Mouse (Mus musculus): Measurements from ENCODE around the gene Ncan.

Gene Ncan

GRCm38 (mm10) chr8:70129309-70129952 lies 8.8 kb upstream of the Ncan start:
- in situ Hi-C loops (cut with MboI, MseI) = no loop called here

- in situ Hi-C loops (cut with MboI, MseI) = no loop called here
These were observed 7.8 kb upstream of the Ncan start for GRCm38 (mm10) chr8:70128435-70128834.

GRCm38 (mm10) chr8:70124992-70125391 lies 4.3 kb upstream of the Ncan start:
- in situ Hi-C loops (cut with MboI, MseI) = no loop called here

- in situ Hi-C loops (cut with MboI, MseI) = no loop called here
These were observed 2.2 kb upstream of the Ncan start for GRCm38 (mm10) chr8:70122863-70123262.

- in situ Hi-C loops (cut with MboI, MseI) = no loop called here
These were observed 1.7 kb downstream of the Ncan start for GRCm38 (mm10) chr8:70118726-70119700.

GRCm38 (mm10) chr8:70117611-70118010 lies 3.1 kb downstream of the Ncan start:
- in situ Hi-C loops (cut with MboI, MseI) = no loop called here

GRCm38 (mm10) chr8:70114892-70115291 lies 5.8 kb downstream of the Ncan start:
- in situ Hi-C loops (cut with MboI, MseI) = no loop called here

GRCm38 (mm10) chr8:70114488-70114887 lies 6.2 kb downstream of the Ncan start:
- in situ Hi-C loops (cut with MboI, MseI) = no loop called here

GRCm38 (mm10) chr8:70112401-70113016 lies 8.2 kb downstream of the Ncan start:
- in situ Hi-C loops (cut with MboI, MseI) = no loop called here

GRCm38 (mm10) chr8:70111192-70111795 lies 9.4 kb downstream of the Ncan start:
- in situ Hi-C loops (cut with MboI, MseI) = no loop called here

- in situ Hi-C loops (cut with MboI, MseI) = no loop called here
These were observed 10.2 kb downstream of the Ncan start for GRCm38 (mm10) chr8:70110451-70110850.

- in situ Hi-C loops (cut with MboI, MseI) = no loop called here
These were observed 15.8 kb downstream of the Ncan start for GRCm38 (mm10) chr8:70104922-70105321.

- in situ Hi-C loops (cut with MboI, MseI) = no loop called here
These were observed 16.2 kb downstream of the Ncan start for GRCm38 (mm10) chr8:70104506-70104905.

- in situ Hi-C loops (cut with MboI, MseI) = no loop called here
These were observed 20.4 kb downstream of the Ncan start for GRCm38 (mm10) chr8:70100241-70100640.

GRCm38 (mm10) chr8:70099276-70099675 lies 21.4 kb downstream of the Ncan start:
- in situ Hi-C loops (cut with MboI, MseI) = no loop called here

GRCm38 (mm10) chr8:70092786-70093185 lies 27.9 kb downstream of the Ncan start:
- in situ Hi-C loops (cut with MboI, MseI) = no loop called here

GRCm38 (mm10) chr8:70089296-70089960 lies 31.2 kb downstream of the Ncan start:
- in situ Hi-C loops (cut with MboI, MseI) = no loop called here

GRCm38 (mm10) chr8:70087836-70088650 lies 32.6 kb downstream of the Ncan start:
- in situ Hi-C loops (cut with MboI, MseI) = no loop called here

- in situ Hi-C loops (cut with MboI, MseI) = no loop called here
These were observed 33.4 kb downstream of the Ncan start for GRCm38 (mm10) chr8:70087237-70087636.

GRCm38 (mm10) chr8:70086151-70086550 lies 34.5 kb downstream of the Ncan start:
- in situ Hi-C loops (cut with MboI, MseI) = no loop called here
